Mouse (Mus musculus) cerebellum, postnatal 36 days (tissue): ENCODE results near the gene Pold4.
A peak's percentile ranks its signal among the peaks of the same experiment; 100 is the strongest.

Source experiments
- DNase-seq, 2 experiments: peaks; one replicate each; pipeline ENCODE4 v3.0.0; 2021 to 2022; ENCODE audit warnings: mixed read lengths in 2 of 2

The Pold4 gene

GRCm38 (mm10) chr19:4280425-4280824 is 48.7 kb downstream of the Pold4 start:
- no peak for DNase-seq

GRCm38 (mm10) chr19:4282898-4283553 is 51.3 kb downstream of the Pold4 start, which contains the start of gene Ankrd13d:
TSS of gene Ankrd13d (minus strand) at chr19:4283137.
- peak; percentile 81 to 85 for DNase-seq
